26 mouse cellular contexts compared by ENCODE assay signal in the genomic region with DNA sequence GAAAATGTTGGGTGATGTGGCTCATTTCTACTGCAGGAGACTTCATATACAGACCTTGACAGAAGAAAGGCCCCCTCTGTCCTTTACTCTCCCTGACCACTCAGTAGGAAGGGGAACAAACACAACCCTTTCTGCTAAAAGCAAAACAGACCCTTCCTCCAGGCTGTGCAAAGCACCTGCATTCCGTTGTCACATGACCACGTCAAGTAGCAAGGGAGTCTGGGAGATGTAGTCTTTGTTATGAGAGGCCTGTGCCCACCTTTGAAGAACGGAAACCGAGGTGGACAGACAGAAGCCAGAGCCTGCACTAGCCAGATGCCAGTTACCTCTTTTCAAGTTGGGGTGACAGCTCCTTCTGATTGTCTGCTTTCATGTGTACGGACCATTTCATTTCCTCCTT.
DNase-seq lines count a peak whose midpoint lies in the region; ATAC-seq lines count a peak whose summit lies in the region.
"Had no signal": no experiment of that assay in that cellular context is flagged by ENCODE, and none has a peak within 500 bp of the region (broad histone marks: within the 10 kb centered on the region; RNA-seq: fewer than 3 reads in every experiment).

No protein-coding gene starts in this region.

- H3K36me3 ChIP-seq in embryonic facial prominence, embryonic 11.5 days (replicated peaks; ENCODE audit: control insufficient read depth, insufficient read depth, low read depth, low read length): no peaks in the 10 kb centered on the region
- H3K36me3 ChIP-seq in embryonic facial prominence, embryonic 10.5 days (replicated peaks): no peaks in the 10 kb centered on the region
- no peaks in the 10 kb centered on the region for H3K36me3 ChIP-seq in hindbrain, embryonic 16.5 days (ENCODE audit: control insufficient read depth, insufficient read depth, low read length)
- H3K36me3 ChIP-seq in hindbrain, embryonic 10.5 days: no peaks in the 10 kb centered on the region
- H3K36me3 ChIP-seq in neural tube, embryonic 15.5 days: no peaks in the 10 kb centered on the region
- H3K36me3 ChIP-seq: kidney, embryonic 15.5 days; midbrain, embryonic 12.5 days; neural tube, embryonic 13.5 days; stomach, embryonic 15.5 days had no signal

- 49% methylated on average over 5 of the region's 5 CpGs for WGBS in embryonic facial prominence, embryonic 11.5 days
- 56% methylated on average over 5 of the region's 5 CpGs for WGBS in embryonic facial prominence, embryonic 10.5 days
- WGBS in hindbrain, embryonic 16.5 days: 72% methylated on average over 5 of the region's 5 CpGs
- WGBS in hindbrain, embryonic 10.5 days: 58% methylated on average over 5 of the region's 5 CpGs
- WGBS in neural tube, embryonic 15.5 days: 63% methylated on average over 5 of the region's 5 CpGs

- no peak for ATAC-seq in embryonic facial prominence, embryonic 11.5 days (replicated peaks; ENCODE audit: insufficient number of reproducible peaks, low FRiP score, low TSS enrichment, low read depth)
- no peak for ATAC-seq in hindbrain, embryonic 16.5 days
- peak; percentile 54; the same call in 1 of the 2 replicates for ATAC-seq in neural tube, embryonic 15.5 days (ENCODE audit: low FRiP score)
- ATAC-seq: Patski had no signal

- peak; percentile 37 for DNase-seq in embryonic facial prominence, embryonic 11.5 days (ENCODE audit: low spot score)
- no peak for DNase-seq in embryonic facial prominence, embryonic 10.5 days (ENCODE audit: low spot score)
- DNase-seq in hindbrain, embryonic 10.5 days (ENCODE audit: low spot score): no peak
- DNase-seq in neural tube, embryonic 10.5 days (ENCODE audit: extremely low spot score, low spot score): no peak
- DNase-seq in right cerebral cortex, postnatal 14 days: no peak
- DNase-seq: adrenal gland, postnatal 25 days; cerebellum, adult 18-20 months; cerebellum, postnatal 10 days; gastrocnemius, postnatal 14 days; heart, postnatal 14 days; kidney, adult 18-20 months; kidney, postnatal 25 days; liver; lung, adult 2 months; lung, postnatal 10 days had no signal

- H3K9ac ChIP-seq in embryonic facial prominence, embryonic 11.5 days (replicated peaks; ENCODE audit: low read length): no peak overlapping the region
- H3K9ac ChIP-seq in hindbrain, embryonic 16.5 days (ENCODE audit: low read depth, low read length): no peak overlapping the region
- no peak overlapping the region for H3K9ac ChIP-seq in neural tube, embryonic 15.5 days (replicated peaks)
- H3K9ac ChIP-seq: kidney, embryonic 15.5 days; liver, embryonic 14.5 days; midbrain, embryonic 12.5 days; neural tube, embryonic 13.5 days; stomach, embryonic 15.5 days had no signal

- no peaks in the 10 kb centered on the region for H3K9me3 ChIP-seq in embryonic facial prominence, embryonic 11.5 days (replicated peaks; ENCODE audit: control insufficient read depth, low read length)
- H3K9me3 ChIP-seq in embryonic facial prominence, embryonic 10.5 days: no peaks in the 10 kb centered on the region
- no peaks in the 10 kb centered on the region for H3K9me3 ChIP-seq in hindbrain, embryonic 16.5 days (ENCODE audit: control insufficient read depth, low read length)
- H3K9me3 ChIP-seq in hindbrain, embryonic 10.5 days: no peaks in the 10 kb centered on the region
- H3K9me3 ChIP-seq in neural tube, embryonic 15.5 days (replicated peaks): no peaks in the 10 kb centered on the region
- H3K9me3 ChIP-seq: kidney, embryonic 15.5 days; midbrain, embryonic 12.5 days; neural tube, embryonic 13.5 days; stomach, embryonic 15.5 days had no signal

- peaks cover 6% of the 10 kb centered on the region; the same call in 1 of the 2 replicates for H3K4me1 ChIP-seq in embryonic facial prominence, embryonic 11.5 days (ENCODE audit: control insufficient read depth, insufficient read depth, low read length)
- peaks cover 29% of the 10 kb centered on the region for H3K4me1 ChIP-seq in embryonic facial prominence, embryonic 10.5 days
- peaks cover 14% of the 10 kb centered on the region for H3K4me1 ChIP-seq in hindbrain, embryonic 16.5 days (ENCODE audit: control insufficient read depth, insufficient read depth, low read depth, low read length)
- H3K4me1 ChIP-seq in hindbrain, embryonic 10.5 days (replicated peaks): peaks cover 31% of the 10 kb centered on the region
- H3K4me1 ChIP-seq in neural tube, embryonic 15.5 days: peaks cover 30% of the 10 kb centered on the region

- H3K27ac ChIP-seq in embryonic facial prominence, embryonic 11.5 days (replicated peaks; ENCODE audit: low read depth, low read length): no peak overlapping the region
- no peak overlapping the region for H3K27ac ChIP-seq in embryonic facial prominence, embryonic 10.5 days (replicated peaks)
- no peak overlapping the region for H3K27ac ChIP-seq in hindbrain, embryonic 16.5 days (ENCODE audit: low read depth, low read length)
- no peak overlapping the region for H3K27ac ChIP-seq in hindbrain, embryonic 10.5 days
- no peak overlapping the region for H3K27ac ChIP-seq in neural tube, embryonic 15.5 days (replicated peaks)
- H3K27ac ChIP-seq: kidney, embryonic 15.5 days; liver, embryonic 14.5 days; macrophage; midbrain, embryonic 12.5 days; neural tube, embryonic 13.5 days; stomach, embryonic 15.5 days had no signal

- no peak overlapping the region for H3K4me2 ChIP-seq in embryonic facial prominence, embryonic 11.5 days (ENCODE audit: low read depth, low read length)
- H3K4me2 ChIP-seq in hindbrain, embryonic 16.5 days (ENCODE audit: low read length): peak overlapping the region; percentile 25; the same call in 1 of the 2 replicates
- no peak overlapping the region for H3K4me2 ChIP-seq in neural tube, embryonic 15.5 days
- H3K4me2 ChIP-seq: kidney, embryonic 15.5 days; midbrain, embryonic 12.5 days; neural tube, embryonic 13.5 days; stomach, embryonic 15.5 days had no signal

- peaks cover 13% of the 10 kb centered on the region for H3K27me3 ChIP-seq in embryonic facial prominence, embryonic 11.5 days (ENCODE audit: control insufficient read depth, insufficient read depth, low read length)
- H3K27me3 ChIP-seq in embryonic facial prominence, embryonic 10.5 days (replicated peaks; ENCODE audit: low read depth, poor library complexity, severe bottlenecking): peaks cover 52% of the 10 kb centered on the region
- H3K27me3 ChIP-seq in hindbrain, embryonic 16.5 days (replicated peaks; ENCODE audit: control insufficient read depth, insufficient read depth, low read length): no peaks in the 10 kb centered on the region; the same call in 1 of the 2 replicates
- H3K27me3 ChIP-seq in hindbrain, embryonic 10.5 days (ENCODE audit: insufficient read depth, poor library complexity, severe bottlenecking): peaks cover 33% of the 10 kb centered on the region
- H3K27me3 ChIP-seq in neural tube, embryonic 15.5 days (replicated peaks): no peaks in the 10 kb centered on the region
- H3K27me3 ChIP-seq: CH12.LX had no signal

- no peak overlapping the region for H3K4me3 ChIP-seq in embryonic facial prominence, embryonic 11.5 days (ENCODE audit: low read depth, low read length)
- H3K4me3 ChIP-seq in embryonic facial prominence, embryonic 10.5 days: no peak overlapping the region
- no peak overlapping the region for H3K4me3 ChIP-seq in hindbrain, embryonic 16.5 days (ENCODE audit: low read length)
- no peak overlapping the region for H3K4me3 ChIP-seq in hindbrain, embryonic 10.5 days
- H3K4me3 ChIP-seq in neural tube, embryonic 15.5 days (replicated peaks): no peak overlapping the region
- H3K4me3 ChIP-seq: kidney, embryonic 15.5 days; midbrain, embryonic 12.5 days; myocyte; neural tube, embryonic 13.5 days; stomach, embryonic 15.5 days had no signal
